Mouse (Mus musculus) activated CD4-positive, CD25-positive, alpha-beta regulatory T cell, adult 9 weeks (primary cell): ENCODE results near the gene Ninj1. TPM values are rescaled to one million over a fixed set of nuclear protein-coding genes. Genes with fewer than 3 reads are reported as not detected.

ENCODE experiments used
- polyA plus RNA-seq: library from polyadenylated mRNA; unstranded; fragments of 100-300 nt; shearing (Covaris generic); gene quantifications from one replicate; pipeline ENCODE4 v1.2.1, GENCODE M21; 2017

Gene Ninj1
- 29.3 TPM for polyA plus RNA-seq

DNA sequence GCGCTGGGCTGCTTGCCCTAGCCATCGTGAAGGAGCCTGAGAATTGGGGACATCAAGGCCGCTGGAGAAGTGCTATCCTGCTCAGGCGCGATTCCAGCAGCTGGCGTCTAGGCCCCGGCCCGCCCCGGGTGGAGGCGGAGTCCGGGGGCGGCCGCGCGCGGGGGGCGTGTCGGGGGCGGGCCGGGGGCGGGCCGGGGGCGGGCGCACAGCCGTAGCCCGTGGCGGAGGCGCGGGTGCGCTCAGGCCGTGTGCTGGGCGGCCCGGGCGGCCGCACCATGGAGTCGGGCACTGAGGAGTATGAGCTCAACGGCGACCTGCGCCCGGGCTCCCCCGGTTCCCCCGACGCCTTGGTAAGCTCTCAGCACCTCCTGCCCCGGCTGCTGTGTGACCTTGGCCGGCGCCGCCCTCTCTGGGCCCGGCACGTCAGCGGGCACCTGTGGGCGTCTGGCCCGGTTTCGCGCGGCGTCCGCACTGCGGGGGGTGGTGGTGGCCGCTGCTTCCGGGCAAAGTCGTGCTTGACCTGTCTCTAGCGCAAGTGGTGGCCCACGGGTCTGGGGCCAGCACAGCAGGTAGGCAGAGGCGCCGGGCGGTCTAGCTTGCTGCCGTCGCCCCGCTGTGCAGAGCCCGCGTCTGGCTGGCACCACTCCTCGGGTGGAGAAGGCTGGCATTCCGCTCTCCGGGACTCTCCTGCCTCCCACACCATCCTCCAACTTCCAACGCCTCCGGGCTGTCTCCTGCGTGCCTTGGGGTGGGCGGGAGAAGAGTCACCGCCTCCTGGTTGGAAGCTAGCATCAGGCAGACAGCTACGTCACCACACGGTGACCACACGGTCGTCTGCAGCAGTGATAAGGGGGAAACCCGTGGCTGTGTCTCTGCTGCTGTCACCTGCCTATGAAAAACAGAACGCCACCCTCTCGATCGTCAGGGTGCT, at the start of gene Ninj1:
Gene Ninj1, plus strand, starts transcription at position 198 of the 931 bp plus-strand sequence.

DNA sequence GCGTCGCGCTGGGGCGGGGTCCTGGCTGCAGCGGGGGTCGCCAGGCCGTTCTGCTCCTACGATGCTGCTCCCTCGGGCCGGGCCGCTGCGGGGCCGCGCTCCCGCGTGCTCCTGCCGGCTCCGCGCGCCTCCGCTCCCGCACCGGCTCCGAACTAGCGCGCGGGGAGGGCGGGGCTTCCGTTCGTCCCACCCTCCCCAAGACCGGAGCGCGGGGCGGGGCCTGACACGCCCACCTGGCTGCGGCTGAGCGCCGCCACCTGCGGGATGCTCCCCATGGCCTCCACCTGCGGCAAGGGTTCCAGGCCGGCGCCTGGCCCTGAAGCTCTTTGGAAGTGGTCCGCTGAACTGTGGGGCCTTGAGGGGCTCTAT, 39.4 kb upstream of the Ninj1 start, which contains the start of gene Wnk2:
Gene Wnk2, minus strand, starts transcription at position 157 of the 369 bp plus-strand sequence.

GRCm38 (mm10) chr13:49215504-49216219, 28.4 kb downstream of the Ninj1 start, which contains the start of gene Card19:
TSS of gene Card19 (minus strand) at chr13:49216037.

Other genes starting within 250 kb of the Ninj1 start
- 15.1 TPM for gene Fam120a, start 219.5 kb upstream of the Ninj1 start, polyA plus RNA-seq
- not detected for gene Wnk2, start 39.5 kb upstream of the Ninj1 start, polyA plus RNA-seq
- 44.4 TPM for gene Card19, start 28.6 kb downstream of the Ninj1 start, polyA plus RNA-seq
- gene Susd3, start 61.2 kb downstream of the Ninj1 start, polyA plus RNA-seq, result 44.8 TPM
- 22.3 TPM for gene Fgd3, start 132.8 kb downstream of the Ninj1 start, polyA plus RNA-seq
- gene Bicd2, start 154.1 kb downstream of the Ninj1 start, polyA plus RNA-seq, result 13.6 TPM
- 14.2 TPM for gene Ippk, start 233.8 kb downstream of the Ninj1 start, polyA plus RNA-seq